Comparison of ENCODE assay signal across 8 mouse cellular contexts in the genomic region with DNA sequence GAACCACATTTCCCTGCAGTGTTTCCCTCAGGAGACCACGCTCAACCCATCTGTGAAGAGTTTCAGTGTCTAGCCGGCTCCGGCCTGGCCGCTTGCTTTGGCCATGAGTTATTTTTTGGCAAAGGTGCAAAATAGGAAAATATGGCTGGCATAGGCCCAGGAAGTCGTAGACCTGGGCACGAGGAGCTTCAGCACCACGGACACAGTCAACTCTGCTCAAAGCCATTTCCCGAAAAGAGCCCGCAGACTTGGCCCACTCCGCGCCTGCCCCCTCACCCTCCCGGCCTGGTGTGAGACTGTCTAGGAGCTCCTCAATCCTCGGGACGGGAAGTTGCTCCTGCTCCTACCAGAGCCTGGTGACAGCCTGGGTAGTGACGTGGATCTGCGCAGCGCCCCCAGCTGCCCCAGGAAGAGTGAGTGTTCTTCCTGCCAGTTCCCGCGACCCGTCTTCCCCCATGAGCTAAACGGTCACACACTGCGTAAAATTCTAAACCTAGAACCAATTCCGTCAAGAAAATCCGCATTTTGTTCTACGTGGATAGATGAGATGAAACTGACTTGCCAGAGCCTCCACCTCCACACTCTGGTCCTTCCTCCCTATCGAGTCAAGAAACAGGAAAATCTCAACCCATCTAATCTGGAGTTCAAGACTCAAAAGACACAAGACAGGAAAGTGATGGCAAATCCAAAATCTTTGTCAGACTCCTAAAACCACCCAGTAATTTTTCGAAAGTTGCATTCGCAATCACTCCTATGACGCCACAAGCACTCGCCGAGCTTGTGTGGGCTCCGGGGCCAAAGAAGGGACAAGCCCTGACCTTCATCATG. TPM values are rescaled to one million over a fixed set of nuclear protein-coding genes. Genes with fewer than 3 reads are reported as not detected.
A peak's percentile ranks its signal among the peaks of the same experiment; 100 is the strongest.
DNase-seq lines count a peak whose midpoint lies in the region; ATAC-seq lines count a peak whose summit lies in the region.

No protein-coding gene starts in this region.

- H3K27me3 ChIP-seq in hindbrain, embryonic 11.5 days (ENCODE audit: control insufficient read depth, insufficient read depth, low read length): no peaks in the 10 kb centered on the region
- H3K27me3 ChIP-seq in lung, embryonic 16.5 days (ENCODE audit: control insufficient read depth, insufficient read depth, low read depth, low read length): no peaks in the 10 kb centered on the region

- H3K4me3 ChIP-seq in hindbrain, embryonic 11.5 days (ENCODE audit: low read depth, low read length): peak overlapping the region; percentile 66
- H3K4me3 ChIP-seq in lung, embryonic 16.5 days (ENCODE audit: low read length): peak overlapping the region; percentile 85

- no peaks in the 10 kb centered on the region for H3K9me3 ChIP-seq in hindbrain, embryonic 11.5 days (ENCODE audit: control insufficient read depth, low read length)
- H3K9me3 ChIP-seq in lung, embryonic 16.5 days (ENCODE audit: control insufficient read depth, low read length): no peaks in the 10 kb centered on the region

- H3K27ac ChIP-seq in hindbrain, embryonic 11.5 days (ENCODE audit: low read depth, low read length): no peak overlapping the region
- H3K27ac ChIP-seq in lung, embryonic 16.5 days (ENCODE audit: low read length): peak overlapping the region; percentile 49

- H3K4me1 ChIP-seq in hindbrain, embryonic 11.5 days (replicated peaks; ENCODE audit: control insufficient read depth, insufficient read depth, low read length): peaks cover 2% of the 10 kb centered on the region; the same call in 1 of the 2 replicates
- peaks cover 7% of the 10 kb centered on the region for H3K4me1 ChIP-seq in lung, embryonic 16.5 days (replicated peaks; ENCODE audit: control insufficient read depth, insufficient read depth, low read length)

- no peaks in the 10 kb centered on the region for H3K36me3 ChIP-seq in hindbrain, embryonic 11.5 days (ENCODE audit: control insufficient read depth, insufficient read depth, low read length)
- no peaks in the 10 kb centered on the region for H3K36me3 ChIP-seq in lung, embryonic 16.5 days (ENCODE audit: control insufficient read depth, insufficient read depth, low read length)

- H3K4me2 ChIP-seq in hindbrain, embryonic 11.5 days (replicated peaks; ENCODE audit: low read depth, low read length): peak overlapping the region; percentile 94
- H3K4me2 ChIP-seq in lung, embryonic 16.5 days (ENCODE audit: low read depth, low read length): peak overlapping the region; percentile 92

- peak overlapping the region; percentile 56 for H3K9ac ChIP-seq in hindbrain, embryonic 11.5 days (ENCODE audit: low read depth, low read length)
- H3K9ac ChIP-seq in lung, embryonic 16.5 days (ENCODE audit: low read length): peak overlapping the region; percentile 78

- 8% methylated on average over 32 of the region's 32 CpGs for WGBS in hindbrain, embryonic 11.5 days
- WGBS in lung, embryonic 16.5 days: 5% methylated on average over 32 of the region's 32 CpGs

- peak; percentile 33 for DNase-seq in NIH3T3 (ENCODE audit: low read depth)
- DNase-seq in cerebellum, adult 18-20 months: peak; percentile 85 to 86
- DNase-seq in forelimb bud, embryonic 11.5 days (ENCODE audit: low read depth, low spot score): peak; percentile 18
- peak; percentile 65 for DNase-seq in hindbrain, embryonic 11.5 days (ENCODE audit: low spot score)
- peak; percentile 39 for DNase-seq in layer of hippocampus, adult 9-11 months
- DNase-seq in retina, embryonic 14.5 days (ENCODE audit: low spot score): peak; percentile 53
- no peak for DNase-seq in spleen, postnatal 36 days (ENCODE audit: low spot score in 2 of 2)

- peak; percentile 61; the same call in 1 of the 2 replicates for ATAC-seq in hindbrain, embryonic 11.5 days (ENCODE audit: low FRiP score)
- peak; percentile 58 for ATAC-seq in lung, embryonic 16.5 days (ENCODE audit: low read depth)

RNA-seq across cellular contexts. Expression of gene Slc35g2, which starts 0.9 kb away (rescaled TPM):
- 5.9 and 9.2 TPM in 2 replicates for polyA plus RNA-seq in hindbrain, embryonic 11.5 days (2014; fragmentation: Nextera tagmentation; extraction: Ambion mirVana)
- 9.7 and 9.8 TPM in 2 replicates for polyA plus RNA-seq in lung, embryonic 16.5 days (2015; fragmentation: Nextera tagmentation; extraction: Ambion mirVana)

RNA-seq across cellular contexts. Expression of gene Nck1, which starts 24.1 kb away (rescaled TPM):
- 74.2 and 78.4 TPM in 2 replicates for polyA plus RNA-seq in hindbrain, embryonic 11.5 days (2014; fragmentation: Nextera tagmentation; extraction: Ambion mirVana)
- 87.8 and 88.3 TPM in 2 replicates for polyA plus RNA-seq in lung, embryonic 16.5 days (2015; fragmentation: Nextera tagmentation; extraction: Ambion mirVana)

RNA-seq across cellular contexts. Expression of gene Stag1, which starts 27.6 kb away (rescaled TPM):
- polyA plus RNA-seq in hindbrain, embryonic 11.5 days (2014; fragmentation: Nextera tagmentation; extraction: Ambion mirVana): 51.0 and 57.4 TPM in 2 replicates
- polyA plus RNA-seq in lung, embryonic 16.5 days (2015; fragmentation: Nextera tagmentation; extraction: Ambion mirVana): 39.1 and 40.0 TPM in 2 replicates

Comparison
In these comparisons a context has a peak if more than half of its experiments do, and no peak if none do; other contexts are left out.
1. DNase-seq: peak in NIH3T3 (single experiment), cerebellum, adult 18-20 months (2 of 2), forelimb bud, embryonic 11.5 days (single experiment), hindbrain, embryonic 11.5 days (single experiment), layer of hippocampus, adult 9-11 months (single experiment) and retina, embryonic 14.5 days (single experiment); none in spleen, postnatal 36 days (0 of 2).